In the genomic region with DNA sequence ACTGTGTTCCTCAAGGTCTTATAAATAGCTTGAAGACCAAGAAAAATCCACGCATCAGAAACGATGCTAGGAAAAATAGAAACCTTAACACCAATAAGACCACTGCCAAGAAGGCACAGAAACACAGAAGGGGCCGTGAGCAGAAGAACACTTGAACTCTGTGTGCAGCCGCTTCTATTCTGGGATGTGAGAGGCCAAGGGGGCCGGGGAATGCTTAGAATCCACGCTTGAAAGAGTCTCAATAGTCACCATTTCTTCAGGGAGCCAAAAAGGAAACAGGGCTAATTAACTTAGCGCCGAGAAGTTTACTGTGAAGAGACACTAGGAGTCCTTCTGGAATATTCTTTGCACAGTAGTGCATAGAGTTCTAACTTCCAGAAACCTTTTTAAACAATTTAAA, we compare ENCODE assay signal across 14 mouse cellular contexts.
DNase-seq lines count a peak whose midpoint lies in the region; ATAC-seq and TF ChIP-seq lines count a peak whose summit lies in the region.
"Had no signal": no experiment of that assay in that cellular context is flagged by ENCODE, and none has a peak within 500 bp of the region (broad histone marks: within the 10 kb centered on the region; RNA-seq: fewer than 3 reads in every experiment).

No protein-coding gene starts in this region.

- no peak for TF ChIP-seq CTCF in kidney, adult 2 months (conservative IDR thresholded peaks at IDR 0.05; ENCODE audit: insufficient read depth, insufficient read length, low read depth, low read length)

- H3K9ac ChIP-seq in kidney, embryonic 16.5 days (replicated peaks; ENCODE audit: low read length), result no peak overlapping the region
- H3K9ac ChIP-seq: embryonic facial prominence, embryonic 12.5 days; limb, embryonic 13.5 days had no signal

- H3K36me3 ChIP-seq in kidney, adult 2 months (ENCODE audit: control insufficient read depth, insufficient read depth, low read length), result no peaks in the 10 kb centered on the region
- H3K36me3 ChIP-seq in kidney, embryonic 16.5 days (ENCODE audit: insufficient read depth, low read length), result no peaks in the 10 kb centered on the region
- H3K36me3 ChIP-seq: embryonic facial prominence, embryonic 12.5 days; limb, embryonic 13.5 days had no signal

- H3K4me1 ChIP-seq in kidney, adult 2 months (ENCODE audit: control insufficient read depth, insufficient read depth, low read length), result no peaks in the 10 kb centered on the region
- H3K4me1 ChIP-seq in kidney, embryonic 16.5 days (ENCODE audit: insufficient read depth, low read length), result no peaks in the 10 kb centered on the region

- no peak for ATAC-seq in kidney, embryonic 16.5 days (ENCODE audit: low FRiP score, low TSS enrichment)
- ATAC-seq: inflammation-experienced regulatory T-cells, adult 6 months had no signal

- H3K4me2 ChIP-seq in kidney, embryonic 16.5 days (replicated peaks; ENCODE audit: low read depth, low read length), result no peak overlapping the region
- H3K4me2 ChIP-seq: embryonic facial prominence, embryonic 12.5 days; limb, embryonic 13.5 days had no signal

- TF ChIP-seq POLR2A in kidney, adult 2 months (IDR thresholded peaks at IDR 0.05; ENCODE audit: low read depth, low read length), result no peak

- no peak overlapping the region for H3K27ac ChIP-seq in kidney, adult 2 months (ENCODE audit: insufficient read depth, low read depth, low read length)
- H3K27ac ChIP-seq in kidney, embryonic 16.5 days (ENCODE audit: low read length), result no peak overlapping the region
- H3K27ac ChIP-seq: embryonic facial prominence, embryonic 12.5 days had no signal

- no peak overlapping the region for H3K4me3 ChIP-seq in kidney, adult 2 months (ENCODE audit: insufficient read depth, low read depth, low read length)
- no peak overlapping the region for H3K4me3 ChIP-seq in kidney, embryonic 16.5 days (ENCODE audit: low read length)
- H3K4me3 ChIP-seq: embryonic facial prominence, embryonic 12.5 days; limb, embryonic 13.5 days had no signal

- no peaks in the 10 kb centered on the region for H3K27me3 ChIP-seq in kidney, adult 2 months (replicated peaks; ENCODE audit: control insufficient read depth, insufficient read depth, low read length)
- H3K27me3 ChIP-seq in kidney, embryonic 16.5 days (ENCODE audit: insufficient read depth, low read length), result no peaks in the 10 kb centered on the region
- H3K27me3 ChIP-seq: limb, embryonic 13.5 days had no signal

- 26% methylated on average over 8 of the region's 8 CpGs for WGBS in kidney, adult 2 months
- 26% methylated on average over 8 of the region's 8 CpGs for whole genome bisulfite sequencing in kidney, embryonic 16.5 days

- DNase-seq in frontal cortex, postnatal 36 days (ENCODE audit: low spot score in 2 of 2), result peak; percentile 13 to 26
- DNase-seq in frontal cortex, postnatal 25 days (ENCODE audit: low spot score in 2 of 2), result no peak
- peak; percentile 7 for DNase-seq in kidney, postnatal 14 days
- no peak for DNase-seq in kidney, adult 2 months
- peak; percentile 4 for DNase-seq in A20 (ENCODE audit: low read depth, low spot score)
- peak; percentile 18 for DNase-seq in embryo, embryonic 9.5 days (ENCODE audit: extremely low spot score)
- DNase-seq in thymus, postnatal 4 days, result no peak
- DNase-seq: cerebellum, adult 11-12 months; gastrocnemius, postnatal 14 days; spleen, adult 18-20 months had no signal

- no peaks in the 10 kb centered on the region for H3K9me3 ChIP-seq in kidney, embryonic 16.5 days (ENCODE audit: low read length)
- H3K9me3 ChIP-seq: embryonic facial prominence, embryonic 12.5 days had no signal

Comparison
In these comparisons a context has a peak if more than half of its experiments do, and no peak if none do; other contexts are left out.
1. DNase-seq: peak in frontal cortex, postnatal 36 days (2 of 2), kidney, postnatal 14 days (single experiment), A20 (single experiment) and embryo, embryonic 9.5 days (single experiment); none in frontal cortex, postnatal 25 days (0 of 2), kidney, adult 2 months (single experiment) and thymus, postnatal 4 days (single experiment).